Mouse (Mus musculus) hindbrain, postnatal 0 days (tissue): ENCODE data around the gene Tmpo. TPM values are rescaled to one million over a fixed set of nuclear protein-coding genes. Genes with fewer than 3 reads are reported as not detected.

Experiments used
- ATAC-seq: fragments of 200-750 bp; cut with Nextera tagmentation; 2 replicates; pipeline ENCODE4 v1.8.0; 2017; ENCODE audit warnings: mild to moderate bottlenecking, moderate TSS enrichment, moderate library complexity
- DNase-seq: peaks from one replicate; pipeline ENCODE4 v3.0.0-alpha.2; 2015; ENCODE audit warnings: low spot score
- H3K27ac ChIP-seq: fragments of 300-500 bp; sonication (generic); 2 replicates; pipeline ENCODE4 v1.5.1; 2014; ENCODE audit warnings: mild to moderate bottlenecking
- H3K27me3 ChIP-seq: fragments of 300-500 bp; sonication (generic); 2 replicates; pipeline ENCODE4 v1.6.1; 2014; ENCODE audit warnings: low read length, mixed read lengths; ENCODE audit not compliant: insufficient read depth
- H3K36me3 ChIP-seq: fragments of 300-500 bp; sonication (generic); 2 replicates; pipeline ENCODE4 v1.6.1; 2014; ENCODE audit warnings: low read length, mixed read lengths; ENCODE audit not compliant: insufficient read depth
- H3K4me1 ChIP-seq: fragments of 300-500 bp; sonication (generic); 2 replicates; pipeline ENCODE4 v1.6.1; 2014; ENCODE audit warnings: antibody characterized with exemption, low read length, mixed read lengths; ENCODE audit not compliant: insufficient read depth
- H3K4me2 ChIP-seq: fragments of 300-500 bp; sonication (generic); 2 replicates; pipeline ENCODE4 v1.6.1; 2014; ENCODE audit warnings: low read depth, mild to moderate bottlenecking, low read length, moderate library complexity, mixed read lengths
- H3K4me3 ChIP-seq: fragments of 300-500 bp; sonication (generic); 2 replicates; pipeline ENCODE4 v1.5.1; 2014; ENCODE audit warnings: low read length
- H3K9ac ChIP-seq: fragments of 300-500 bp; sonication (generic); replicated peaks from 2 replicates; pipeline ENCODE4 v1.6.1; 2014; ENCODE audit warnings: mild to moderate bottlenecking, low read length, moderate library complexity, mixed read lengths
- H3K9me3 ChIP-seq: fragments of 300-500 bp; sonication (generic); 2 replicates; pipeline ENCODE4 v1.6.1; 2016; ENCODE audit warnings: low read length, mixed read lengths
- CTCF ChIP-seq: IDR thresholded peaks from 2 replicates; pipeline ENCODE4 v1.5.1; 2016; ENCODE audit warnings: antibody characterized with exemption, control low read depth, low read depth
- WGBS: fragments of 180-500 bp; shearing (Covaris S2); extraction: QIAGEN DNeasy Blood & Tissue Kit; methylation state at CpG from one replicate; pipeline ENCODE4 v1.1.7; 2014; 5-methylcytosine and 5-hydroxymethylcytosine counted together
- polyA plus RNA-seq: library from polyadenylated mRNA; unstranded; fragments of >200 nt; fragmentation: Nextera tagmentation; extraction: Ambion mirVana; gene quantifications from 2 replicates; pipeline ENCODE4 v1.2.1, GENCODE M21; 2015
- total RNA-seq: library from RNA; depleted of rRNA; stranded (reverse); fragments of >200 nt; gene quantifications from 2 replicates; pipeline ENCODE4 v1.2.3, GENCODE M21; 2014

Tmpo gene
- total and polyA plus RNA-seq, 2 experiments from 2014 or later = 66.9 to 102 TPM

DNA sequence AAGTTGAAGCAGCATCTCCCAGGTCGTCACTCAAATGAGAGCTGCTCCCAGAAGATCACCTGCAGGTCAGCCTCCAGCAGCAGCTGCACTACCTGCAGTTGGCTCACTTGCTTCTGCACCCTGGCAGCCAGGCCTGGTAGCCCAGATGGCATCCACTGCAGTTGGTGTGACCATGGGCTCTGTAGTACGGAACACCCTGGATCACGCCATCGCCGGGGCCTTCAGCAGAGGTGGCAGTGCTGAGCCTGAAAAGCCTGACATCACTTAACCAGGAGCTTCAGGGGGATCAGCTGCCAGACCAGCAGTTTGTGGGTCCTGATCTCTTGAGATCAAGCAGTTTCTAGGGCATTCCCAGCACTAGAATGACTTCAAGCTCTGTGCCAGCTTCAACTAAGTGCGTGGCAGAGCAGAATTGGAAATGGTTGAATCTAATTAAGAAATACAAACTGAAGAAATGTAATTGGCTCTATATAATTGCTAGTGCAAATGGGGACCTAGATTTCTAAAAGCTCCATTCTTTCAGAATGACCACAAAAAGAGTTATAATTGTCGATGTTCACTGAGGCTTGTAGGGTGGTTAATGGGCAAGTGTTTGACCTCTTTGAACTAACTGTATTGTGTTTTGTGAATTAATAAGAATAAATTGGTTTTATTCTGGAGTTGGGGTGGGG, 45.7 kb downstream of the Tmpo start:
- Histone ChIP-seq H3K9me3 (no peaks in the 10 kb centered on the region), H3K27me3 (no peaks in the 10 kb centered on the region), H3K27ac (no peak overlapping the region), H3K4me3 (no peak overlapping the region), H3K4me1 (no peaks in the 10 kb centered on the region), H3K9ac (no peak overlapping the region), H3K4me2 (no peak overlapping the region), H3K36me3 (no peaks in the 10 kb centered on the region)
- ATAC-seq = no peak
- WGBS = 68% methylated on average over 7 of the region's 7 CpGs
- no peak for TF ChIP-seq CTCF
- no peak for DNase-seq

DNA sequence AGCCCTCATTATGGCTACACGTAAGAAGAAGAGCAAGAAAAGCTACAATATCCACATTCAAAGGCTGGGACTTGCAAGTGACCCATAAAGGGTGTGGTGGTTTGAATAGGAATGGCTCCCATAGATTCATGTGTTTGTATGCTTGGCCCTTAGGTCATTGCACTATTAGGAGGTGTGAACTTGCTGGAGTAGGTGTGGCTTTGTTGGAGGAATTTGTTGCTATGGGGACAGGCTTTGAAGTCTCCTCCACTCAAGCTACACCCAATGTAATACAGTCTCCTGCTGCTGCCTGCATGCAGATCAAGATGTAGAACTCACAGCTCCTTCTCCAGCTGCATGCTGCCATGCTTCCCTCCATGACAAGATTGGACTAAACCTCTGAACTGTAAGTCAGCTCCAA, 49.5 kb downstream of the Tmpo start:
- H3K4me3 ChIP-seq = no peak overlapping the region
- no peaks in the 10 kb centered on the region for H3K36me3 ChIP-seq
- H3K27me3 ChIP-seq = no peaks in the 10 kb centered on the region
- no peak overlapping the region for H3K27ac ChIP-seq
- H3K9me3 ChIP-seq = no peaks in the 10 kb centered on the region
- ATAC-seq (no peak), DNase-seq (no peak)
- no peak overlapping the region for H3K9ac ChIP-seq
- H3K4me2 ChIP-seq = no peak overlapping the region
- no peaks in the 10 kb centered on the region for H3K4me1 ChIP-seq
- TF ChIP-seq CTCF = no peak
- 82% methylated on average over 1 of the region's 1 CpGs for WGBS

DNA sequence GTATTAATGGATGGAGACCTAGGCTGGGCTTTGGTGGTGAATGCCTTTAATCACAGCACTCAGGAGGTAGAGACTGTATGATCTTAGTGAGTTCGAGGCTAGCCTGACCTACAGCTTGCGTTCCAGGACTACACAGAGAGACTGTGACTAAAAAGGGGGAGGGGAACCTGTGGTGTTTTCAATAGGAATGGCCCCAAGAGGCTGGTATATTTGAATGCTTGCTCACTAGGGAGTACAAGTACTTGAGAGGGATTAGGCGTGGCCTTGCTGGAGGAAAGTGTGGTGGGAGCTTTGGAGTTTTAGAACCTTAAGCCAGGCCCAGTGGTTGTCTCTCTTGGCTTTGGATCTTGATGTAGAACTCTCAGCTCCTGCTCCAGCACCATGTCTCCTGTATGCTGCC, 50.3 kb downstream of the Tmpo start:
- no peak for ATAC-seq

DNA sequence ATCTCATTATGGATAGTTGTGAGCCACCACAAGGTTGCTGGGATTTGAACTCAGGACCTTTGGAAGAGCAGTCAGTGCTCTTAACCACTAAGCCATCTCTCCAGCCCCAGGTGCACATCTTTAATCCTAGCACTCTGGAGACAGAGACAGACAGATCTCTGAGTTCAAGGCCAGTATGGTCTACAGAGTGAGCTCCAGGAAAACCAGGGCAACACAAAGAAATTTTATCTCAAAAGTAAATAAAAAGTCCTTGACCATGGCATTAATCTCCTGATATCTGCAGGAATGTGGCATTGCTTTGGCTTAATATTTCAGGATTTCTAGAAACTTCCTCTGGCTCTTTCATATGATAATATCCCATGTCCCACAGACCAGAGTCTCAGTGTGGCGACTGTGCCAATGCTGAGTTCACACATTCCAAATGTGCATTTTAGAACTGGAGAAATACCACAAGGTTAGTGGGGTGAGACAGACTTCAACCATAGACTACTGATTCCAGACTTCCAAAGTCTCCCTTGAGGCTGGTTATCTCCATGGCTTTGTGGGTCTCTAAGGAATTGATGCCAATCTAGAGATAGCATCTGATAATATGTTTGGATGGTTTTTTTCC, 52.5 kb downstream of the Tmpo start:
- no peaks in the 10 kb centered on the region for H3K4me1 ChIP-seq
- no peak for TF ChIP-seq CTCF

More for the DNA sequence above, 50.3 kb downstream of the Tmpo start:
- H3K27ac ChIP-seq = no peak overlapping the region
- H3K27me3 ChIP-seq = no peaks in the 10 kb centered on the region
- 73% methylated on average over 3 of the region's 3 CpGs for WGBS
- no peak overlapping the region for H3K4me3 ChIP-seq
- no peak overlapping the region for H3K4me2 ChIP-seq
- DNase-seq = no peak
- TF ChIP-seq CTCF = no peak
- no peaks in the 10 kb centered on the region for H3K36me3 ChIP-seq
- H3K9me3 ChIP-seq = no peaks in the 10 kb centered on the region
- no peak overlapping the region for H3K9ac ChIP-seq
- H3K4me1 ChIP-seq = no peaks in the 10 kb centered on the region

DNA sequence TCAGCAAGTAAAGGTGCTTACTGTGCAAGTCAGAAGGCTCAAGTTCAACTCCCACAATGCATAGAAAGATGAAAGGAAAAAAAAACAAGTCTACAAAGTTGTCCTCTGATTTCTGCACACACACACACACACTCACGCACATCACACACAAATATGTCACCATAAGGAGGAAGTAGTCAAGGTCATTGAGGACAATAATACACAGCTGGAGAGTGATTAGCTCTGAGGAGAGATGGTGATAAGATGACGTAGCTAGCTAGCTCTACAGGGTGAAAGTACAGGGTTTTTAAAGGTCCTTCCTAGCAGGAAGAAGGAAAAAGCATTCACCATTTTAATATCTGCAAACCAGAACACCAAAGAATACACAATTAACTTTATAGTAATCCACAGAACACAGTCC, 53.7 kb downstream of the Tmpo start:
- Histone ChIP-seq H3K27me3 (no peaks in the 10 kb centered on the region), H3K36me3 (no peaks in the 10 kb centered on the region), H3K4me3 (no peak overlapping the region), H3K9me3 (no peaks in the 10 kb centered on the region), H3K4me2 (no peak overlapping the region), H3K27ac (no peak overlapping the region), H3K4me1 (0 out of 2 replicates have a peak, but pooled peaks cover 6% of the 10 kb centered on the region), H3K9ac (no peak overlapping the region)
- WGBS = 72% methylated on average over 2 of the region's 2 CpGs
- TF ChIP-seq CTCF = no peak
- ATAC-seq (no peak), DNase-seq (no peak)

More for the DNA sequence above, 52.5 kb downstream of the Tmpo start:
- Histone ChIP-seq H3K27me3 (no peaks in the 10 kb centered on the region), H3K4me3 (no peak overlapping the region), H3K9ac (no peak overlapping the region), H3K4me2 (no peak overlapping the region), H3K36me3 (no peaks in the 10 kb centered on the region), H3K9me3 (no peaks in the 10 kb centered on the region), H3K27ac (no peak overlapping the region)
- 72% methylated on average over 1 of the region's 1 CpGs for WGBS
- no peak for DNase-seq
- no peak for ATAC-seq

DNA sequence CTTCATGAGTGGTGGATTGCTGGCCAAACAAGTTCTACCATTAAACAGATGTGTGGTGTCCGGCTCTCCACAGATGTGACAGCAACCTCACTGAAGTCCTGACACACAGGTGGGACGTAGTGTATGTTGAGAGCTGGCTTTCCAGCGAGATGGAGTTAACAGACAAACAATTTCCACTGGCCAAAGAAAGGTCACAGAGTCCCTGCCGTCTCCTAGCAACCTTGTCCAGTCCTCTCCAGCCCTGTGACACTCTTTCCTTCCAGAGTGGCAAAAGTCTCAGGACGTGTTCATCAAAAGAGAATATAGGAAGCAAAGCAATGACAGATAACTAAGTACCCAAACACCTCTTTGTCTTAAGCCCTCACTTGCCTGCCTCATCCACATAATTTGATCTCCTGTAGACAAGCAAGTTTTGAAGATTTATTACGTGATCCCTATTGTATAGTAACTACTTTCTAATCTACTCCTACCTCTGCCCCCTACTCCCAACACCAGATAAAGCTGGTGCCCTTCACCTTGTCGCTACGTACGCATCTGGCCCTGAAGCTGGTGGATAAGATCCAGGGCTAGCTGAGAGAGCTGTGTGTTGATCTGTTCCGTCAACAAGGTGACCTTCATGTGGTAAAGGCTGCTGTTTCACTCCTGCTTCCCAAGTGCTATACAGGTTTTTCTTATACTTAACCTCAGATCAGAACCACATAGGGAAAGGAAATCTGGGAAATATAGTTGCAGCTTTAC, 54.3 kb downstream of the Tmpo start:
- H3K4me1 ChIP-seq = peaks cover 10% of the 10 kb centered on the region; the same call in 1 of the 2 replicates
- no peaks in the 10 kb centered on the region for H3K27me3 ChIP-seq
- H3K9me3 ChIP-seq = no peaks in the 10 kb centered on the region
- H3K4me2 ChIP-seq = no peak overlapping the region
- DNase-seq = no peak
- peaks cover 3% of the 10 kb centered on the region; the same call in 1 of the 2 replicates for H3K36me3 ChIP-seq
- no peak for TF ChIP-seq CTCF
- WGBS = 68% methylated on average over 10 of the region's 10 CpGs
- ATAC-seq = no peak
- no peak overlapping the region for H3K4me3 ChIP-seq
- no peak overlapping the region for H3K9ac ChIP-seq
- no peak overlapping the region for H3K27ac ChIP-seq
